Mouse (Mus musculus) gonadal fat pad, adult 2 months (tissue): ENCODE measurements at regions not wholly inside any gene's neighbourhood (a gene's known extent, or its start where the extent isn't known, plus 50 kb on each side); places are given as distances from the start of the nearest gene placed in this dataset.

Experiments used
- DNase-seq: peaks from one replicate; pipeline ENCODE4 v3.0.0-alpha.2; 2012; ENCODE audit warnings: low read depth

- DNase-seq = no peak
These were observed 1514.0 kb upstream of the Lrrc6 start for GRCm38 (mm10) chr15:68014605-68015305.

- DNase-seq = no peak
These were observed 1510.5 kb upstream of the Lrrc6 start for GRCm38 (mm10) chr15:68011162-68011561.

GRCm38 (mm10) chr15:68010189-68010588 is 1509.5 kb upstream of the Lrrc6 start:
- no peak for DNase-seq

- no peak for DNase-seq
These were observed 1504.1 kb upstream of the Lrrc6 start for GRCm38 (mm10) chr15:68004798-68005197.

GRCm38 (mm10) chr15:67996532-67996931 is 1495.8 kb upstream of the Lrrc6 start:
- DNase-seq = no peak

- DNase-seq = no peak
These were observed 1488.9 kb upstream of the Lrrc6 start for GRCm38 (mm10) chr15:67989428-67990272.

GRCm38 (mm10) chr15:67987941-67988340 is 1487.2 kb upstream of the Lrrc6 start:
- no peak for DNase-seq

GRCm38 (mm10) chr15:67983253-67983652 is 1482.5 kb upstream of the Lrrc6 start:
- DNase-seq = no peak

- no peak for DNase-seq
These were observed 1481.2 kb upstream of the Lrrc6 start for GRCm38 (mm10) chr15:67981876-67982275.

- no peak for DNase-seq
These were observed 1478.7 kb upstream of the Lrrc6 start for GRCm38 (mm10) chr15:67979451-67979850.

- DNase-seq = no peak
These were observed 1476.5 kb upstream of the Lrrc6 start for GRCm38 (mm10) chr15:67977210-67977609.

GRCm38 (mm10) chr15:67971998-67972397 is 1471.3 kb upstream of the Lrrc6 start:
- DNase-seq = no peak

- no peak for DNase-seq
These were observed 1453.5 kb upstream of the Lrrc6 start for GRCm38 (mm10) chr15:67954216-67954615.

- no peak for DNase-seq
These were observed 1449.8 kb upstream of the Lrrc6 start for GRCm38 (mm10) chr15:67950281-67951040.

- no peak for DNase-seq
These were observed 1443.8 kb upstream of the Lrrc6 start for GRCm38 (mm10) chr15:67944330-67945082.

- DNase-seq = no peak
These were observed 1442.3 kb upstream of the Lrrc6 start for GRCm38 (mm10) chr15:67943046-67943445.

GRCm38 (mm10) chr15:67940510-67940909 is 1439.8 kb upstream of the Lrrc6 start:
- DNase-seq = peak; percentile 38

- DNase-seq = no peak
These were observed 1424.2 kb upstream of the Lrrc6 start for GRCm38 (mm10) chr15:67924885-67925284.

GRCm38 (mm10) chr15:67907034-67907433 is 1406.3 kb upstream of the Lrrc6 start:
- DNase-seq = no peak

GRCm38 (mm10) chr15:67905279-67905678 is 1404.6 kb upstream of the Lrrc6 start:
- no peak for DNase-seq

GRCm38 (mm10) chr15:67904646-67905045 is 1403.9 kb upstream of the Lrrc6 start:
- no peak for DNase-seq

- DNase-seq = peak; percentile 62
These were observed 1402.3 kb upstream of the Lrrc6 start for GRCm38 (mm10) chr15:67902982-67903381.
